Mouse (Mus musculus) retina, postnatal 1 day (tissue): ENCODE results near the gene Slc43a1.
A peak's percentile ranks its signal among the peaks of the same experiment; 100 is the strongest.
"Not testable (repeated sequence)": the region's sequence is repeated elsewhere in the genome, so short reads cannot be mapped to it uniquely, and the experiment has no call there.

ENCODE experiments used
- DNase-seq: peaks from one replicate; pipeline ENCODE4 v3.0.0-alpha.2; 2012

Gene Slc43a1

DNA sequence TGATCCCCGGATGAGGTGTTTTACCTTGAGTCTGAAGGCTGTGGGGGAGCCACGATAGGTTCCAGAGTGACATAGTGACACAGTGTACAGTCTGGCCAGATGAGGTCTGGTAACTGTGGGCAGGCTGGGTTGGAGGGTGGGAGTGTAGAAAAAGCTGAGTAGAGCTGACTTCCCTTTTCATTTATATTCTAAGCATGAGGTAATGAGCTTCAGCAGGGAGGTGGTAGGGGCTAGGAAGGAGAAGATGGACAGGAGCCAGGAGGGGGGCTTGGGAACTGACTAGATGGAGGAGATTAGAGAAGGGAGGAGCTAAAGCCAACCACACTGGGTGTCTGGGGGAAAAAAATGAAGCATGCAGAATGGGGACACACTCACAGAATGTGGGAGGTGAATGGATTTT lies 30.3 kb downstream of the Slc43a1 start:
- DNase-seq: no peak

DNA sequence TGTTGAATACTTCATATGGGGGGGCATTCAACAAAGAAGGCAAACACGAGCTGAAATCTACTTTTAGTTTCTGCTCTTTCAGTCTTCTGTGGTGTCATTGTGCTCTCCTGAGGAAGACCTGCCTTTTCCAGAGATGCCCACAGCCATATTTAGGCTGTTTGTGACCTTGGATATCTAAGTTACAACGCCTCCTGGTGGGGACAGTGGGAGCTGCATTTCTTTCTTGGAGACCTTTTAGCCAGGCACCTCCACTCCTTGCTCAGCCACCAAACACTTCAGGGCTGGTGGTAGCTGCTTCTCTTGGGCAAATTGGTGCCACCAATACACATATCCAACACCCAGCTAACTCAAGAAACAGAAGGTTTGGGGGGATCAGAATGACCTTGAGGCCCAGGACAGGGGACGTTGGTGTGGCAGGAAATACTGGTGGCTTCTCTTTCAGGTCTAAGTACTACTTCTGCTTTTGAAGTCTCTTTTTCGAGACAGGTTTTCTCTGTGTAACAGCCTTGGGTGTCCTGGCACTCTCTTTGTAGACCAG lies 32.0 kb downstream of the Slc43a1 start:
- peak; percentile 57 for DNase-seq

DNA sequence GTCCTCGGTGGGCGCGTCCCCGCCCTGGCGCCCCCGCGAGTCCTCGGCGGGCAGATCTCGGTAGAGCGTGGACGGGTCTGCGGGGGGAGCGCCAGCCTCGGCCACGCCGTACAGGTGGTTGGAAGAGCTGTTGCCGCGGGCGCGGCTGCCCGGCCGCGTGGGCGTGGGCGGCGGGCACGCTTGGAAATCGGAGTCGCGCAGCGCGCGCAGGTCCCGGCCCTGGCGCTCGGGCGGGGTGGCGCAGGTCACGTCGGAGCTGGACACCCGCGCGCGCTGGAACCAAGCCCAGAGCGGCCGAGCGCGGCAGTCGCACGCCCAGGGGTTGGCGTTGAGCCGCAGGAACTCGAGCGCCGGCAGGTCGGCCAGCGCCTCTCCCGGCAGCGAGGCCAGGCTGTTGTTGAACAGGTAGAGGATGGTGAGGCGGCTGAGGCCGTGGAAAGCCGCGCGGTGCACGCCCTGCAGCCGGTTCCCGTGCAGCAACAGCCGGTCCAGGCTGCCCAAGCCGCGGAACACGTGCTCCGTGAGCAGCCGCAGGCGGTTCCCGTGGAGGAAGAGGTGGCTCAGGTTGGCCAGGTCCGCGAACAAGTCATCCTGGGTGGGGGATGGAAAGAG lies 33.6 kb downstream of the Slc43a1 start:
- DNase-seq: peak; percentile 73

DNA sequence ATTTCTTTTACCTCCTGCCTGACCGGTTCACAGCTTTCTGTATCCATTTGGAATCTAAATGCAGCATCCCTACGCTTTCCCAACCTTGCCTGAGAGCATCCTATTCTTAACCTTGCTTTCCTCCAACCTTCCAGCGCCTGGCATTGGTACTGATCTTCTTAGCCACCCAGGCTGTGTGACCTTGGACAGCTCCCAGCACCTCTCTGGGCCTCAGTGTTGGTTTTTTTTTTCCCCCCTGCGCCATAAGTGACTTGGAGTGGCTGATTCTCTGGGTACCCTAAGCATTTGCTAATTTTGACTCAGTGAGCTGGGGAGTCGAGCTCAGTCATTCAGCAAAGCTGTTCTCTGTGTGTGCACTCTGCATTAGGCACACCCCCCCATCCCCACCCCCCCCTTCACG lies 37.2 kb downstream of the Slc43a1 start:
- DNase-seq: no peak

DNA sequence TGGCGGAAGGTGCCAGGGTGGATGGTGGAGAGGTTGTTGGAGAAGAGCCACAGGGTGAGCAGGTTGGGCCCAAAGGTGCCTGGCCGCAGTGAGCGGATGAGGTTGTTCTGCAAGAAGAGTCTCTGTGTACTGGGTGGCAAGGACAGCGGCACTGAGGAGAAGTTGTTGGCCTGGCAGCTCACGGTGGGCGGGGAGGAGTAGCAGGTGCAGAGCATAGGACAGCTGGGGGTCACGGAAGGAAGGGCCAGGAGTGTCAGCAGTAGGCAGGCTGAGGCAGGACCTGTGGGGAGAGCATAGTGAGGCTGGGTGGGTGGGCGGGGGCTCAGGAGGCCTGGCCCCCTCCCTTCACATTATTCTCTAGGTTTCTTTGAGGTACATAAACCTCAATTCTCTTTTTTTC lies 41.9 kb downstream of the Slc43a1 start:
- DNase-seq: no peak

DNA sequence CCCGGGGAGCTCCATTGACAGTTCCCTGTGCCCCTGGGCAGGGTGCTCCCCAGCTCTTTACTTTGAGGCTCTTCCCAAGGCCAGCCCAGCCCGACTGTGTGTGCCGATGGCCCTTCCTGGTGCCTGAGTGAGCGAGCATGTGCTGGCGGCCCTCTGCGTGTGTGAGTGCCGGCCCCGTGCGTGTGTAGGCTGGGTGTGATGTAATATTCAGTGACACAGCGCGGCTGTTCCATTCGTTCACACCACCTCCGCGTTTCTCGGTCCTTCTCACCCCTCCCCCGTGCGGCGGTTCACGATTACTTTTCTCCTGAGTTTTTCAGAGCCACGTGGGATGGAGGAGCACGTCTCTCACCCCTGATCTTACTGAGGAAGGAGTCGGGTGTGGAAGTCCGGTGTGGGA lies 44.0 kb downstream of the Slc43a1 start:
- DNase-seq: peak; percentile 47

DNA sequence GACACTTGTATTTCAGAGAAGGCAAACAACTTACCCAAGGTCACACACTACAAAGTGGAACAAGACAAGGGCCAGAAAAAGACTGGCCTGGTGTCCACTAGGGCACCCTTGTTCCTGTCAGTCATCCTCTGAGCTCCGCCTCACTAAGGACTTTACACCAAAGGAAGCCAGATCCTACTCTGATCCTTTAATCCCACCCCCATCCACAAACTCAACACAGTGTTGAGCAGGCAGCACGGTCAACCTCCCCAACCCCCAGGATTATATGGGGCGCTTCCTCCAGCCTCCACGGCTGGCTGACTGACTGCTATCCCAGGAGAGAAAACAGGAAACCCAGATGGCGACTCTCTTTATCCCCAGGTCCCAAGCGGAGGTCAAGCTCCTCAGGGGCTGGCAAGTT lies 44.4 kb downstream of the Slc43a1 start:
- peak; percentile 88 for DNase-seq

DNA sequence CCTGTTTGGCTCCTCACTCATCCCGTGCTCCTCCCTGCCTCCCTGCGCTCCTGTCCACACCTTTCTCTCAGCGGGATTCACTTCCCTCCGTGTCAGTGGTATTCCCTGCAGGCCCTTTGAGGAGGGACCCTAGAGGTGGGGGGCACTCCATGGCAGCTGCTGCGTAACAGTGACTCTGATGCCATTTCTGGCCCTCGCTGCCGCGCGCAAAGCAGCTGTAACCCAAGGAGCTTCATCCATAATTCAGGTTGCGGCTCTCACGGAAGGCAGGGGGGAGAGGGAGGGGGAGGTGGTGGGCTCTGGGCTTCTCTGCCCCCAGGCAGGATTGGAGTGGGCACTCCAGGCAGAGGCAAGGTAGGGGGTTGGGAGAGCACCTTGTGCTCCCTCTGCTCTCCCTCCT lies 44.9 kb downstream of the Slc43a1 start:
- peak; percentile 62 for DNase-seq

DNA sequence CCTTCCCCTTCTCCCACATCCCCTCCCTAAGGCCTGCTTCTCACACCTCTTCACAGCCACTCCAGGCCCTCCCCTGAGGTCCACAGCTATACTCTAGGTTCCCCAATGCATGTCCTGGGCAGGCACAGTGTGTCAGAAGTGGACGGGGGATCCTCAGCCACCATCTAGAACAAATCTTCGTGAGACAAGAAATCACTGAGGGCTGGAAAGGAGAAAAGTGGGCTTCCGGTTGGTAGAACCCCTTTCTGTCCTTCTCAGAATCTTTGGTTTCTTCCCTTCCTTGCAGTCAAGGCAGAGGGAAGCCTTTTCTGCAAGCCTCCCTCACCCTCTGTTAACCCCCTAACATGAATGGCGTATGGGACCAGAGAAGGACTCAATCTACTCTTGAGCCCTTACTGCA lies 45.3 kb downstream of the Slc43a1 start:
- no peak for DNase-seq

DNA sequence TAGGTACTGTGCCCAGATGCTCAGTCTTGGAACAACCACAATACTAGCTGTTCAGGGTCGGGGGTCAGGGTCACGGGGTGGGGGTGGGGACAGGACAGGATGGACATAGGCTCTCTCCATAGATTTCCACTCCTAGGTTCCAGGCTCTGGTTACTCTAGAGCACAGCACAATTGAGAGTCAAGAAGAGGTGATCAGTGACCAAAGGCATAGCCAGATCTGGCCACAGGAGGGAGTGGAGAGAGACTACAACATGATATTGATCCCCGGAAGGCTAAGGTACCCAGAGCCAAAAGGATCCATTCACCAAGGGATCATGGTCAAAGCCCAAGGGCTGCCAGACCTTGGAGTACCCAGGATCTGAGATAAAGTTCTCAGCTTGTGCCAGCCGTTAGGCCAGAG lies 46.0 kb downstream of the Slc43a1 start:
- DNase-seq: no peak

DNA sequence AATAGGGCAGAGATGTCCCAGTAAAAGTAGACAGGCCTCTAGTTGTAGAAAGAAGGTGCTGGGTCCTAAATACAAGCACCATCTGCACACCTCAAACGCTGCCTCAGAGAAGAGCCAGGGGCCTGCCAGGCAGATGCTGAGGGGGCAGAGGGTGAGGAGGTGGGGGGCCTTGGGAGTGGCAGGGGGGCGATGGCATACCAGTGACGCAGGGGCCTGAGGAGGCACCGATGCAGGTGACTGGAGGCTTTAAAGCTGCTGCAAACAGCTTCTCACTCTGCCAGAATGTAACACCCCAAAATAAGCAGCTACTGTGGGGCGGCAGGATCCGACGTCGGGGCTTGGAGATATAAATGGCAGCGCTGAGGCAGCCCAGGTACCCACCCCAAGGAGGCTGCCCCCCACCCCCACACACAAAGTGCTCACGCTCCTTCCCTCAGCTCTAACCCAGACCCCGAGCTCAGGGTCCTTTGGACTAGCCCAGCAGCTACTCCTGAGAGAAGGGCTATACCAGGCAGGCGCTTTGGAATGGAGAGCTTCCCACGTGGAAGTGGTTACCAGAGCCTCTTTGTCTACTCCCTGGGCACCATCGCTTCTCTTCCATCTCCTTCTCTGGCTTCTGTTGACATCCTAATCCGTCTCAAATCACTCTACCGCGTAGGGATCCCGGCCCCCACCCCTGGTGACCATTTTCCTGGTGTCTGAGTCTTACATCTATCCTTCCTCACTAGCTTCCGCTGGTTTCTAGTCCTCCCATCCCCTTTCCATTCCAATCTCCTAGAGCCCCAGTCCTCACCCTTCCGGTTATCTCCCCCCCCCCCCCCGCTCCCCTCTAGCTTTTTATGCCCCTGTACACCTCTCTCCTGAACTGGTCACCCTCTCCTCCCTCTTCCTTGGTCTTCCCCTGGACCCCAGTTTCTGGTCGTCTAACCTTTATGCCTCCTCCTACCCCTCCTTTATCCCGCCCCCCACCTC lies 46.7 kb downstream of the Slc43a1 start:
- DNase-seq: peak; percentile 33

DNA sequence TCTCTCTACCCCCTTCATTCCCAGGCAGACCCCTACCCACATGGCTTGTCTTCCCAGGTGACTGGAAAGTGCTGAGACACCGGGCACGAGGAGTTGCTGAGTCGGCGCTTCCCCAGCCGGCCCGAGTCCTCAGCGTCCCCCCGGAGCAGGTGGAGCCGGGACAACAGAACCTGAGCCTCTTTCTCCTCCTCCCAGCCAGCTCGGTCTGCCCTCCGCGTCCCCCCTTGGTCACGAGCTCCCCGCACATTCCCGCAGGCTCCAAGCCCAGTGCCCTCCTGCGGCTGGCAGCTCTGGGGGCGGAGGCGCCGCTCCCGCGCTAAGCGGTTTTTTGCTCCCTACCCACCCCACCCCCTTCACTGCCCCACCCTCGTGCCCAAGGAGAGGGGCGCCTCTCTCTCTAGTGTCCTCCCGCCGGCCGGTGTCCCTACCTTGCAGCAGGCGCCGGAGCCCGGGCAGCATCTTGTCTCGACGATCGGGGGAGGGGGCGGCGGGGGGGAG lies 47.6 kb downstream of the Slc43a1 start, which contains the start of gene Rtn4rl2:
Gene Rtn4rl2 (minus strand): TSS at position 477 of the 498 bp plus-strand sequence.
- DNase-seq: peak; percentile 70

DNA sequence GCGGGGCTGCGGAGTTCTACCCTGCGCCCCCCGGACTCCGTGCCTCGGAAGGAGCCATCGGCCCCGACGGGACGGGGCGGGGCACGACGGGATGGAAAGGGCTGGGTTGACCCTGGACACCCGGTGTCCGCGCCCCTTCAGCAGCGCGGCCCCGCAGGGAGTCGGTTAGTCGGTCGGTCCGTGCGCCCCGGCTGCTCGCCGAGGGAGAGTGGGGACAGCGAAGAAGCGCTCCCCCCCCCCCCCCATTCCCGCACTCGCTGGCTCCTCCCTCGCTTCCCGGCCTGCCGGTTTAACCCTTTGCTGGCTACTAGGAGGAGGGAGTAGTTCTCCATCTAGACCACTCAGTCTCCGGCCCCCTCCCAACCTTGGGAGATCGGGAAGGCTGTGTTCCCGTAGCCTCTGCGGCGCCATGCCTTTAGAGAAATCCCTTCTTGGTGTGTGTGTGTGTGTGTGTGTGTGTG lies 48.2 kb downstream of the Slc43a1 start:
- DNase-seq: peak; percentile 84

DNA sequence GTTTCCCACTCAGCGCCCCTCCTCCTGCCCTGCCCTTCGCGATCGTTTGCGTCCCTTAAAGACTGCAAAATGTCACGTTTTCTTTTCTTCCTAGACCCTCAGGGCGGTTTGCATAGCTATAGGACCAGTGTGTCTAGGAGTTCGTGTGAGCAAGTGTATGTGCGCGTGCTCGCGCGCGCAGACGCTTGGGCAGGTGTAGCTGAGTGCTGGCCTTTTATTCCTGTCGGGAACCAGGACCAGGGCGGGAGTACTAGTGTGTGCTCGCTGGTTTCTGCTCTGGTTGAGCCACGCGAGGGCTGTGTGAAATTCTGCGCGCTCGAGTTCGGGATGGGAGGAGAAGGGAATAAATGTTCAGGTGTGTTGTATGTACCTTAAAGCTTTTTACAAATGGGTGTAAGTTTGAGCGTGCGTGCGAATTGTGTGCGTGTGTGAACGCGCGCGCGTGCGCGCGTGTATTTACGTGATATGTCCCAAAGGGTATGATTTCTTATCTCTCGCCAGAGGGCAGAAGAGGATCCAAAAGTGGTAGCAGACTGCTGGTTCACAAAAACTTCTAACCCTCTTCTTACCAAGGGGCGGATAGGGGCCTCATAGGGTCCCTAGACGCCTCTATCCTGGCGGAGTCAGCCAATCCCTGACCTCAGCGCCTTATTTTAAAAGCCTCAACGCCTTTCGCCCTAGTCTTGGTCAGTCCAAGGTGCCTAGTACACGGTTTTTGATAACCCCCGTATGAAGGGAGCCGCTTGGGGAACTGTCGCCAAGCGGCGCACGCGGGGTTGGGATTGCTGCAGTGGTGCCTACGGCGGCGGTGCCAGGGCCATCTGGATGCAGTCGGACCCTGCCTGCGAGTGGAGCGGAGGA lies 49.0 kb downstream of the Slc43a1 start:
- peak; percentile 73 for DNase-seq

DNA sequence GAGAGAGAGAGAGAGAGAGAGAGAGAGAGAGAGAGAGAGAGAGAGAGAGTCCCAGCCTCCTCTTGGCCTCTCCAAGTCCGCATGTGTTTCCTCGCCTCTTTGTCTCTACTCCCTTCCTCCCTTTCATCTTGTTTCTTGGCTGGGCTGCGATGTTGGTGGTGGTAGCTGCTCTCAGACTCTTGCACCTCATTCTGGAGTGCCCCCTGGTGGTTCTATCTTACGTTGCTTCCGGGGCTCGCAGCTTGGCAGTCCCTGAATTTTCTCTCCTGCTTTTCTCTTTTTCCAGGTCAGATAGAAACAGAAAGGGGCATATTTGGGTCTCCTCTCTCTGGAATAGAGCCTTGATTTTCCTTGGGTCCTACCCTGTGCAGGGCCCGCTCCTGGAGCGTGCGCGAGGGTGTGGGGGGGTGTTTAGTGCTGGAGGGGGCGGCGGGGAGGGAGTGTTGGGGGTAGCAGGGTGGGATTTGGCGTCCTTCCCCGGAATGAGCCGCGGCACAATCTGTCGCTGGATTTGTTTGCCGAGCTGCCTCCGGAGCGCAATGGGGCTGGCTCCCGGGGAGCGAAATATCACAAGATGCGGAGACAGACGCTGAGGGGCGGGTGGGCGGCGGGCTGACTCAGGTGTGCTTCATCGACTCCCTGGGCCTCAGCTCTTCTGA lies 50.1 kb downstream of the Slc43a1 start:
- peak; percentile 87 for DNase-seq

DNA sequence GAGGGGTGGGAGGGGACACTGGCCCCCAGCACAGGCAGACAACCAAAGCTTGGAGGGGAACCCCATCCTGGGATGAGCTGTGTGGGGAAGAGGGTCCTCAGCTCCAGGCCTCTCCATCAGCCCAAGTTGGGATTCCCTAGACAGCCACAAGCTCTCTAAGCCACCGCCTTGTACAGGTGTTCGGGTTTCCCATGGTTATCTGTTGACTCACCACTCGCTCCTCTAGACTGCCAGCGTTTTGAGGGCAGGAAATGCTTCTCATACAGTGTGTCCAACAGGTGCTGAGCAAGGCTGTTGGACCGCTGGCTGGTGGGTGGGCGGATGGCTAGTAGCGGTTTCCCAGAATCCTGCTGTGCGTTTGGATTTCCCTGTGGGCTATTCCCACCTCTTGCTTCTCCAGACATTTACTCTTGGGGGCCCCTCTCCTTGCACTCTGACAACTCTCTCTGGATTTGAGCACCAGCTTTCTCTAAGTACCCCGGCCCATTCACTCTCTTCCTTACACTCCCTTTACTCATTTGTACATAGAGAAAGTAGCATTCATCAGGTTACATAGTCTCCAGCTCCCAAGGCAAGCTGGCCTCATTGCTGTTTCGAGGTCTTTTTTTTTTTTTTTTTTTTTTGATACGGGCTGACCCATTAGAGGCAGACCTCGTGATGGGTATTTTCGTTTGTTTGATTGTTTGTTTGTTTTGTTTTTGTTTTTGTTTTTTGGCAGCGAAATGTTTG lies 50.8 kb downstream of the Slc43a1 start:
- peak; percentile 32 for DNase-seq

DNA sequence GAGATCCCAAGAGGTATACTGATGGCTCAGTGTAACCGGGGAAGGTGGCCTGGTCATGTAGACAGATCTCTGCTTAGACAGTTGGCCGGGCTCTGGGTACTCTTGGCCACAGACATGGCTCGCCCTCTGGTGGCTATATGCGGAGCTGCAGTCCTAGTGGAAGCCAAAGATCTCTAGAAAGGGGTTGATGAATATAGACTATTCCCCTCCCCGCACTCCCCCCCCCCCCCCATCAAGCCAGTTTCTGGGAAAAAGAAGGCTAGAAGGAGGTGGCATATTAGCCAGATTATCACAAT lies 51.3 kb downstream of the Slc43a1 start:
- peak; percentile 85 for DNase-seq

DNA sequence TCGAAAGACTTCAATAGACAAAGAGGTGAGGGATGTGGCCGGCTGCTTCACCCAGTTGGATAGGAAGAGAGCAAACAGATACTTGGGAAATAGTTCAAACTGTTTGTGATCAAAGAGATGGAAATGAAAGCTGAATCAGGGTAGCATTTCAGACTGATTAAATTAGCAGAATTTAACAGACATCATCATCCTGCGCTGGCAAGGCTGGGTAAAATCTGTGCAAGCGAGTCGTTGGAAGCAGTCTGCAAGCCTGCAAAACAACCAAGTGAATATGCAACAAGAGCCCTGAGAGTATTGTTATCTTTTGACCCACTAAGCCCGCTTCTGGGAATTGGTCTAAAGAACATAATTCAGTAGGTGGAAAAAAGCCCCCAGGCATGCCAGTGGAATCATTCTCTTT lies 54.7 kb downstream of the Slc43a1 start:
- no peak for DNase-seq

DNA sequence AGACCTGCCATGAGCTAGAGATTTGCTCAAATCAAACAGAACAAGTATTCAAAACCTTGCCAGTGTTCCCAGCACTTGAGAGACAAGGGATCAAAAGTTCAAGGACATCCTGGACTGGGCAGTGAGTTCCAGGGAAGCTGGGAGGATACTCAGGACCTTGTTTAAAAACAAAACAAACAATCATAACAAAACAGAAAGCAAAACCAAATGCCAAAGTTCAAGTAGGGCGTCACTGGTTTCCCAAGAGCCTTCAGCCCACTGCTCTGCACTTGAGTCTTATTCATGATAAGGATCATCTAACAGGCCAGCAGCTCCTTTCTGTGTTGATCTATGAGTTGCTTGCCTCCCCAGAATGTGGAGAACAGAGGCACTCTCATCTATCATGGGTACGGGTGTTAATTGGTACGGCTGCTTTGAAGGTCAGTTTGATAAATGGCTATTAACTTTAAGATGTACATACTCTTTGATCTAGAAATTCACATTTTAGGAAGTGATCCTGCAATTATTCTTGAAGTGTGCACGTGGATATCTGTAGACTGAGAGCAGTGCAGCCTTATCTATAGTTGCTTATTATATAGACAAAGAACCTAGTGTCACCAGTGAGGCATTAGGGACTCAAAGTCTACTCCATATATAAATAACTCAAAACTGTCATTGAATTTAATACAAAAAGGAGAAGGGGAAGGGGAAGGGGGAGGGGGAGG lies 57.0 kb downstream of the Slc43a1 start:
- no peak for DNase-seq

DNA sequence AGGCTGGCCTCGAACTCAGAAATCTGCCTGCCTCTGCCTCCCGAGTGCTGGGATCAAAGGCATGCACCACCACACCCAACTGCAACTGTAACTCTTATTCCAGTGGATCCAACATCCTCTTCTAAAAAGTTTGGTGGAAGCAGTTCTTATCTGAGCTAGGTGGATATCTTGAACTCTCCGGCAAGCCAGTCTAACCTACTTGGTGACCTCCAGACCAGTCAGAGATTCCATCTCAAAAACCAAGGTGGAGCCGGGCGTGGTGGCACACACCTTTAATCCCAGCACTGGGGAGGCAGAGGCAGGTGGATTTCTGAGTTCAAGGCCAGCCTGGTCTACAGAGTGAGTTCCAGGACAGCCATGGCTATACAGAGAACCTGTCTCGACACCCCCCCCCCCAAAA lies 58.0 kb downstream of the Slc43a1 start:
- not testable (repeated sequence) for DNase-seq

DNA sequence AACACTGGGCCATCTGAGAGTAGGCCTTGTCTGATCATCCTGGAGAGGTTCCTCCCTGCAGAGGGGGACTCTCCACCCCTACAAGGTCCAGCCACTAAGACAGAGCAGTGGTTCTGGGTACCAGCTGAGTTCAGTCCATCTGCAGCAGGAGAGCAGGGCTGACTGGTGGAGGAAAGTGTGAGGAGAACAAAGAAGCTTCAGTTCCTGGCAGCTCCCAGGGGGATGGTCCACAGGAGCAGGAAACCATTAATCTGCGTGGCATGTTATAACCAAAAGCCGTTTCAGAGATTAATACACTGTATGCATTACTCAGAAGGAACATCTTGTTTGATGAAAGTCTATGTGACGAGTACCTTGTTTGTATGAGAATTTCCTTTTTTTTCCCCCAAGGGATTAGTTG lies 74.1 kb downstream of the Slc43a1 start:
- no peak for DNase-seq
